Mouse (Mus musculus) A20 (cell line): ENCODE data around the gene Smim22.

Experiments used
- DNase-seq: peaks from one replicate; pipeline ENCODE4 v3.0.0-alpha.2; 2011; ENCODE audit warnings: low read depth, low spot score

The Smim22 gene

DNA sequence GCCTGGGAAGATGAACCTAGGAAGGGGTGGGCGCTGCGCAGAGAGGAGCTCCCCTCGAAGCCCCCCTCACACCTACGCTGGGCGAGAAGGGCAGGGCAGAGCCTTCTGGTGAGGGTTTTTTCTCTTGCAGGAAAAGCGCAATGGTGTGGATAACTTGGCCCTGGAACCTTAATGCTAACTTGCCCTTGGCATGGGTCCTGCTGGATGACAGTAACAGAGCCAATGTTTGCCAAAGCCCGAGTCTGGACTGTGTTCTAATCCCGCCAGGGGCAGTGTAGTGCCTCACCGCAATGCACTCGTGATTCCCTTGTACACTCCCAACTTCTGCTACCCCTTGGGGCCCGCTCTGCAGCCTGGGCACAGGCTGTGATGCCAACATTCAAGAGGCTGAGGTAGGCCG lies 988 bp downstream of the Smim22 start:
- no peak for DNase-seq

DNA sequence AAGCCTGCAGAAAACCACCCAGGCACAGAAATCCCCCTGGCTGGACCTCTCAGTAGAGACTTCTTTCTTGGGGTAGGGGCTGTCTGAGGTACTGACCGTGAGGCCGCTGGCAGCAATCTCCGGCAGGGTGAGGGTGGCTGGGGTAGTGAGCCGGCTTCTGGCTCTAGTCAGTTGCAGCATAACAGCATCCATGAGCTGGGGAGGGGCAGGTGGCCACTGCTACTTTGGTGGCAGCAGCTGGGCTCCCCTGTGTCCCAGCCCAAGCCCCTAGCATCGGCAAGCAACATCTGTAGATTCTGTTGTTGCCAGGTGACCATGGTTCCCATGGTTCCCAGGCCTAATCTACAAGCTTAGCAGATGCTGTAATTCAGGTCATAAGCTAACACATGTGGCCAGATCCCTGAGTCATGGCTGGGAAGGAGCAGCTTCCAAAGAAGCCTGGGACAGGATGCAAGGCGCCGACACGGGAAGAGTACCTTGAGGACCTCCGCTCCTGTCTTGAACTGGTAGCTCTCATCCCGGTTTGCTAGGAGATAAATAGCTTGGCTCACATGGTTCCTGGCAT lies 3.4 kb downstream of the Smim22 start:
- DNase-seq, result peak; percentile 19

DNA sequence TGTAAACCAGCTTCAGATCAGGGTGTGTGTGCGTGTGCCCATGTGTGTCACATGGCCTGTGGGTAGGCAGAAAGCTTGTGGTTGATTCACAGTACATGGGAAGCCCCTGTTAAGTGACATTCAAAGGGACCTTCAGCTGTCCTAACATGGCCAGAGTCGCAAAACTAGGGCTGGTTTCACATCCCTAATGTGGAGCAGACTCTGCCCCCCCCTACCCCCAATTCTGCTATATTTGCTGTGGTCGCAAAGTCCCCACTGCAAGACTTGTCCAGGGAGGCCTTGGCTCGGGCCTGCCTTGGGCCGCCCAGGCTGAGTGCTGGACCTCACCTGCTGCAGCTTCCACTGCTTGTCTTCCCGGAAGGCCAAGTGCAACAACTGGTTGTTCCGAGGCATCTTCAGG lies 4.2 kb downstream of the Smim22 start:
- DNase-seq, result peak; percentile 92

DNA sequence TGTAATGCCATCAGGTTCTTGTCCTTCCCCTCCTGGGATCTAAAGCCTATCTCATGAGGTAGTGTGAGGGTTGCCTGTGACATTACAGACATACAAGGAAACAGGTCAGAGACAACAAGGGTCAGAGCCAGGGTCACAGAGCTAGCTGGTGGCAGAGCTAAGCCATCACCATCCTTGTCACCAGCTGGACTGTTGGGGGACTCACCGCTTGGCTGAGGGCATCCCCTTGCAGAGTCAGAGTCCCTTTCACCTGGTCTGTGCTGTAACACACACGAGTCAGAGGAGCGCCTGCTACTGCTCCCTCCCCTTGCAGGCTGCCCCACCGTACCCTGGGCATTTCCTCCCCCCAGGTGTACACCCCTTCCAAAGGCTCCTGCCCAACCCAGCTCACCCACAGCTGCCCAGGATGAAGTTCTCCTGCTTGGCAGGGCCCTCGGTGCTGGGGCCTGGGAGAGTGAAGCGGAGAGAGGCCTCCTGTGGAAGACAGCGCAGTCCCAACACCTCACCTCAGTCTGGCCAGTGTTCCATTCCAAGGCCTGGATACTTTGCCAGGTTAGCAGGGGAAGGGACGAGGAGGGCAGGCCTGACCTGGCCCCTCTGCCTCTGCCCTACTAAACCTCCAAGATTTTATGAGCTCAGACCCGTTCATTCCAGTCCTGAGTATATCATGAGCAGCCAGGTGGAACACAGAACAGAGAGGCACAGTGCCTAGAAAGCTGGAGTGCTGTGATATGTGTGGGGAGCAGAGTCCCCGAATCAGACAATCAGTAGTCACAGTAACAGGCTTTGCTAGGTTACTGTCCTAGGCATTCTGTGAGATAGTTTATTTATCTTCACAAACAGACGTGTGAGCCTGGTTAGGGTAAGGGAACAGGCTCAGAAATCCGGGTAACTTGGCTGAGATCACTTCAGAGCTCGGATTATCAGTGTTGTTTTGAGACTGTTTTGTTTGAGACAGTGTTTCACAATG lies 5.2 kb downstream of the Smim22 start:
- peak; percentile 83 for DNase-seq

DNA sequence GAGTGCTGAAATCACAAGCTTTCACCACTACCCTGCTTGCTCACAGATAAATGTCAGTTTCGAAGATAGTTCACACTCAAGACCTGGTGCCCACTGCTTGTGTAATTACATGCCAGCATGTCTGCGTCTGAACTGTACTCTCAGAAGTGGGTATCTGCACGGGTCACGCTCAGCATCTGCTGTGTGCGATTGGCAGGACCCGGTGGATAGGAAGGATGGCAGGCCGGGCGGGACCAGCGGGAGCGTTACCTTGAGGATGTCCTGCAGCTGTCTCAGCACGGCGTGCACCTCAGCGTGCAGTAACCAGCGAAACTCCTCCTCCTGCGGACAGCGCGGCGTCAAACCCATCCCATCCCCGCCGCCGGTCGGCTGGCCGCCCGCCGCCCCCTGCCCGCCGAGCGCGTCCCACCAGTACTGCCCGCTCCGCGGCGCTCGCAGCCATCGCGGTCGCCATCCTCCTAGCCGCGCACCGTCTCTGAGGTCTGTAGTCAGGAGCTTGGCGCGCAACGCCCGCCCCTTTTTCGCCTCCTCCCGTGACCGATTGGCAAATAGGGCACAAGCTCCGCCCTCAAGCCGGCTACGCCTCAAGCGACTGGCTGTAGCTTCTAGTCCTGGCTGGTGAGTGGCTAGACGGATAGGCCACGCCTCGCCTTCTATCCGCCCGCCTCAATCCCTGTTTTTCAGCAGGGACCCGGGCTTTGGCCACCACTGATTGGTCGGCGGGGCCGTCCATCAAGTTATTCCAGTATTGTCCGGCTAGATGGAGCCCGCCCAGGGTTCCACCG lies 6.2 kb downstream of the Smim22 start, which contains the start of gene Rogdi:
TSS of gene Rogdi (minus strand) at position 500 of the 785 bp plus-strand sequence.
- DNase-seq, result peak; percentile 99

DNA sequence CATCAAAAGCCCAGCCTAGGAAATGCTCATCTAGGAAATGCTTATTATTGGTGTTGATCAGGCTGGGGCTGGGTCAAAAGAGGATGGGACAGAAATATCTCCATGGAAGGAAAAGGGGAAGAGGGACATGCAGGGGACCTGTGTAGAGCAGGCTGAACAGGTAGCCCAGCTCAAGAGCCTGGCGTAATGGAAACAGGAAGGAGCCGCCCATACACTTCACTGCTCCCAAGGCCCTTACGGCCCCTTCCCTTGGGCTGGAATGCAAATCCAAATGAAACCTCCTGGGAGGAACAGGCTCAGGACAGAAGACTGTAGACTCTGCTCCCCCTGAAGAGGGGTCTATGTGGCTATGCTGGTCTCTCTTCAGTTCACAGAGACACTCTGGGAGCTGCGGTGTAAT lies 7.5 kb downstream of the Smim22 start:
- no peak for DNase-seq

DNA sequence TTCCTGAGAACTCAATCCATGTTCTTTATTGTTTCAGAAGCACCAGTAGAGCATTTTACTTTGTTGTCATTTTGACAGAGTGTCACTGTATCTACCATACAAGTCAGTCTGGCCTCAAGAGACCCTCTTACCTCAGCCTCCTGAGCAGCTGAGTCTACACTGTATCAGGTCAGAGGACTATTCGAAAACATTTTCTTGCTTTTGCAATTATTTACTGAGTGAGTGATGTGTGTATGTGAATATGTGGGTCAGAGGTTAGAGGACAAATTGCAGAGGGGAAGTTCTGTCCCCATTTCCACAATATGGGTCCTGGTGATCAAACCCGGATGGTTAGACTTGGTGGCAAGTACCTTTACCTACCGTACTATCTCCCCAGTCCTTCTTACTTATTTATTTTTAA lies 16.9 kb downstream of the Smim22 start:
- no peak for DNase-seq

DNA sequence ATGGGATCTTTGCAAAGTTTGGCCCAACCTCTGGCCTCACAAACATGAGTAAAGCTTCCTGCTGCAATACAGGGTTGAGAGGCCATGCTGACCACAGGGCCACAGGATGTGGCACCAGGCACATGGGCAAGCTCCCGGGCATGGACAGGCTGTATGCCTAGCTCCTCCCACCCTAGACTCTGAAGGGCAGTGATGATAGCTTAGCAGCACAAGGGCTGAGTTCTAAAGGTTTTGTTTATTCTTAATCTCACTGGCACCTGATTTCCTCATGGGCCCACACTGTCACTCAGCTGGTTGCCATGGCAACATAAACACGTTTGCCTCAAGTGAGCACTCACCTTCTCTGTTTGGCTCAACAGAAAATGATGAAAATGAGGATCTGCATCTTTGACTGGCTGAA lies 22.8 kb downstream of the Smim22 start:
- peak; percentile 35 for DNase-seq

DNA sequence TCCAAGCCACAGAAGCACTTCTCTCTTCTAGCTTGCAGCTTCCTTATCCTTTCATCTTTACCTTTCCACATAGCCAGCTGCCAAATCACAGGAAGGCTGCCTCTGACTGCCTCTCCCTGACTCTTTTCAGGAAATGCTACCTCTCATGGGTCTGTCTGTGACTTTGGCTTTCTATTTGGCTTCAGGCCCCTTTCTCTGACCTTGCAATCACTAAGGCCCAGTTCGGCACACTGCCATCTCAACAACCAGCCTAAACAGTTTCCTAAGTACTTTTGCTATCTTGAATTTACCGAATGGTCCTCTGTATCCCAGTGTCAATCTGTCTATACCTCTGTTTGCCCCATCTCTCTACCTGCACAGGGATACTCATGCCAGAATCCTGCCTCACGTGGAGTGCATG lies 28.5 kb downstream of the Smim22 start:
- DNase-seq, result no peak

DNA sequence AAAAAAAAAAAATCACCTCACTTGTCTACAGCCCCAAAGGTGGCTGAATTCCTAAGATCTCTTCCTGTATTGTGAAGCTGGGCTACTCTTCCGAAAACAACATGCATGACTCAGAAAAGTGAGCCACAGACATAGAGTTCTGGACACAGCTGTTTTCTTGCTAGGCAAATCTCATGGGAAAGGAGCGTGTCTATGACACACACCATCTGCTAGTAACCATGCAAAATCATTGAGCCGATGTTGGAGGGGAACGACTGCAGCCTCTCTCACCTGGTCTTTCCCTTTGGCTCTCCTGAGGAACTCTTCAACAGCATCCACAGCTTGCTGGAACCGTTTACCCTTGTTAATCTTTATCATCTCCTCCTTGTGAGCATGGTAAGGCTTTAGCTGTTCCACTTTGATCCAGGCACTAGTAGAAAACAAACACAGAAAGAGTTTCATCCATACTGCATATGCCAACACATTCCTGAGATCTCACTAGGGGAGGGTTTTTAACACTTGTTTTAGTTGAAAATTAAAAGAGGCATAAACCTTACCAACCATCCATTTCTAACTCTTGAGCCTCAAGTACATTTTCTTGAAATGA lies 29.7 kb downstream of the Smim22 start:
- DNase-seq, result no peak

DNA sequence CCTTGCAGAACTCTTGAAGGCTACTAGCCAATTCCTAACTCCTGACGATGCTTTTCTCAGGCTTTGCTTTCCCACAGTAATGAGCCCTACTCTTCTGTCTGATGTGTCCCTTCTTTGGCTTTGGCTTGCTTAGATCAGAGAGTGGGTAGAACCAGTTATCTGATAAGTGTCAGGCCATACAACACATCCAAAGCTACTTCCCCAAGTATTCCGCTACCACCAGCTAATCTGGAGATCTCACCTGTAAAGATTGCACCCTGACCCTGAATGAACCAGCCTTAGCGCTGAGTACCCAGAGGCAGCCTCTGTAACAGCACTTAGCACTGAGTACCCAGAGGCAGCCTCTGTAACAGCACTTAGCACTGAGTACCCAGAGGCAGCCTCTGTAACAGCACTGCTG lies 38.2 kb downstream of the Smim22 start:
- DNase-seq, result no peak

DNA sequence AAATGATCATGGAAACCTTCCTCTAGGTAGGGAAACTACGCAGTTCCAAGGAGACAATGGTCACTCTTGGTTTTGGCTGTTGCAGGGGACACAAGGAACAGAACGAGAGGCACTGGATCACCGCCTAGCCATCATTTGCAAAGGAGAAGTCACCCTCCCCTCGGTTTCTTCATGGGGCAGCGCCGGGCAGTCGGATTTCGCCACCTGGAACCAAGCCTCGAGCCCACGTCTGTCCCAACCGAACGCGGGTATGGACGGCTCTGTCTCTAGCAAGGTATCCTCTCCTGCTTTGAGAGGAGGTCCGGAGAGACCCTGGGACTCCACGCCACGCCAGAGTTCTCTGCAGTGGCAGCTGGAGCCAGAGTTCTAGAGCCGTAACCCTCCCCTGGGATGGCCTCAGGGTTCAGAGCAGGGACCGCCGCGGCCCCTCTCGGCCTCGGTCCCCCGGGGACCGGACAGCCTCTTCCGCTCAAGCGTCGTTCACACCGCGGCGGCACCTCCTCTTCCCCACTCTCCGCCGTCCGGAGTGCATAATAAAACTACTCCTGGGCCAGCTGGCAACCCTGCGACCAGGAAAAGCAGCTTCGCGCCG lies 42.2 kb downstream of the Smim22 start:
- no peak for DNase-seq

DNA sequence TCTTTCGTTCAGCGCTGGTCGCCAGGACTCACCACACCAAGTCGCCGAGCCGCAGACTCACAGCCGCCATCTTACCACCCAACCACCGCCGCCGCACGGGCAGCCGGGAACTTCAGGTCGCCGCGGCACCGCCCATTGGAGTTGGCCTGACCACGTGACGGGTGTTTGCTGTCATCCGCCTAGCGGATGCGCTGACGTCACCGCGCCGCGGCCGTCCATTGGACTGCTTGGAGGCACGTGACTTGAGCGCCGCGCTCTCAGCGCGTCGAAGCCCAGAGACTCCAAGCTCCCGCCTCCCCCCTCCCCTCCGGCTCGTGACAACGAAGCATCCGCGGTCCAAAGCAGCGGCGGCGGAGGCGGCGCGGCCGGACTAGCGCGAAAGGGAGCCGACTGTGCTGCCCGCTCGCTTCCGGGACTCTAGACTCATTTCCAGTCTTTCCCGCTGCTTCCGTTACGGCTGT lies 42.7 kb downstream of the Smim22 start, which contains the start of the genes Glyr1 and Ubn1:
TSS of gene Glyr1 (minus strand) at position 90 of the 461 bp plus-strand sequence.
TSS of gene Ubn1 (plus strand) at position 284 of the 461 bp plus-strand sequence.
- DNase-seq, result peak; percentile 100

DNA sequence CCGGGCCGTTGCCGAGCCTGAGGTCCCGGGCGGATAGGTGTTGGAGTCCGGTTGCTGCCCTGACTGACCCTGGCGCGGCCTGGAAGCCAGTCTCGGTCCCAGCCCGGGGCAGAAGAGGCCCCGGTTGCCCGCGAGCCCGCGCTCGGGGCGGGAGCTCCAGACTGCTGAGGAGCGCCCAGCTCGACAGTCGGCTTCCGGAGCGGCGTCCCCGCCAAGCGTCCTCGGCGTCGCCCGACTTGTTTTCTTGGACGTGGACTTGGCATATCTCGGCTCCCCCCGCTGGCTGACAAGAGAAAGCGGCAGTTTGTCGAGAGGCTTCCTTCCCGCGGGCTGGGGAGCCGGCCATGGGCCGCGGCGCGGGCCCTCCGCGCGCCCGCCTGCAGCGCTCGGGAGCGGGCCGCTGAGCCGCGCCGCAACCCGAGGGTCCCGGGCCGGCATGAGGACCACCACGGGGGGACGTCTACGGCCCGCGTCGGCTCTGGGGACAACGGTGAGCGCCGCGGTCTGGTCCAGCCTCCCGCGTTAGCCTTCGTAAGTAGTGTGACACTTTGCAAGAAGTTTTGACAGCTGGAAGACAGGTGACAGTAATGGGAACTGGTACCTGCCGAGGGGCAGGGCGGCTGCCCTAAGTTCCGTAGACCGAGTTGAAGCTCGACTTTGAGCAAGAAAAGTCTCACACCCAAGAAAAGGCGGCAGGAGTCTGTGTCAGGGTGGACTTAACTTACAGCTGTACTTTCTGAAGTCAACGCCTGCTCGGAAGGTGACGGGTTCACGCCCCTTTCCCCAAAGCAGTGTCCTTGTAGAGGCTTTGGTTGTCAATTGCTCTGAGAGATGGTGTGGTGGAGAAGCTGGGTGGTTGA lies 43.4 kb downstream of the Smim22 start:
- peak; percentile 74 for DNase-seq
